Mouse (Mus musculus): ENCODE measurements at regions not wholly inside any gene's neighbourhood (a gene's known extent, or its start where the extent isn't known, plus 50 kb on each side); places are given as distances from the start of the nearest gene placed in this dataset.
"Not testable (repeated sequence)": the region's sequence is repeated elsewhere in the genome, so short reads cannot be mapped to it uniquely, and the experiment has no call there.

DNA sequence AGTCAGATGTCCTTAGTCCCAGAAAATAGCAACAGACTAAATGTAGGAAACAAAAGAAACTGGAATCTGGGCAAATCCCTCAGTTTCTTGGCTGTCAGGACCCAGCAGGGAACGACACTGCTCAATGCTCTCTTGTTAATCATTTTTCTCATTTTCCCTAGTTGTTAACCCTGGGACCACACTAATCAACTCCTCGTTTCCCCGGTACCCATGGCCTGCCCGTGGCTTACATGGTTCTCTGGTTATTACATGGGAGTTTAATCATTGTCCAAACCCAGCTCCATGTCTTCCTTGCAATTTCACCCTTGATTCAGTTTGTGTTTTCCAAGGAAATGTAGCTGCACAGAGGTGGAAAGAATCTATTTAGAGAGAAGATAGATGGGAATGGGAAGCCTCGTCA is 580.1 kb upstream of the Klhl29 start:
- peak; percentile 55 for DNase-seq

DNA sequence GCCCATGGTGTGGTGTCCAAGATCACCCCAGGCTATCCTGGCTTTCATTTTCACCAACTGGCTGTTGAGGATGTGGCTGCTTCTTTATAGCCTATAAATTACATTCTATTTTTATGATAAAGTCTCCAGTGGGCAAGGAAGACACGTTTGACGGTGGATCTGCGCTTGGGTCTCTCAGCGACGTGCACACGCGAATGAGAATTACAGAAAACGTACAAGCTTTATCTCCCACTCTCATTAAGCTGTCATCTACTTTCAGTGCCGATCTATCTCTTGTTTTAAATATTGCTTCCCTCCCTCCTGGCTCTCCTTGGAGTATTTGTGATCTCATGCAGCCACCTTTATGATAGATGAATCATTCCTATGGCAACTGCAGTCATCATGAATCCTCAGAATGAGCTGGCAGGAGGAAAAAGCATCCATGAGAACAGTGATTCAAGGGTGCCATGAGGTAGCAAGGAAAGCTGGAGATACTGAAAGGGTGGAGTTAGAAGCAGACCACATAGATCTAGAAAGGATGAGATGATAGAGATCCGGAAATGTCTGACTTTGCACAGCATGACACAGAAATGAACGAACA is 568.0 kb upstream of the Klhl29 start:
- no peak for DNase-seq

DNA sequence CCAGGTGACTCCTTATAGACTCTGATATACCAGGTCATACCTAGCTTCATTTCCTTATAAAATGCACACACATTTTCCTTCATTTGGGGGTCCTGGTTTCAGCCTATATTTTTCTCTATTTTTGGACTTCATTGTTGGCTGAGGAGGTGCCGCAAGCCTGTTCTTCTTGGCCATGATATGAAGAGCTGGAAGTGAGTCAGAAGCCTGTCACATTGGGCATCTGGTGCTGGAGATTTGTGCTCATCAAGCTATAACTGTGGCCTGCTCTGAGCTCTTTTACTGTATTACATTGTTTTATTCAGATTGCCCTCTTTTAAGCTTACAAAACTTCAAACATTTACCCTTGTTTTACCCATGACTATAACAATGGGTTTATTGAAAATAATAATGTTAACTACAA is 545.8 kb upstream of the Klhl29 start:
- no peak for DNase-seq

DNA sequence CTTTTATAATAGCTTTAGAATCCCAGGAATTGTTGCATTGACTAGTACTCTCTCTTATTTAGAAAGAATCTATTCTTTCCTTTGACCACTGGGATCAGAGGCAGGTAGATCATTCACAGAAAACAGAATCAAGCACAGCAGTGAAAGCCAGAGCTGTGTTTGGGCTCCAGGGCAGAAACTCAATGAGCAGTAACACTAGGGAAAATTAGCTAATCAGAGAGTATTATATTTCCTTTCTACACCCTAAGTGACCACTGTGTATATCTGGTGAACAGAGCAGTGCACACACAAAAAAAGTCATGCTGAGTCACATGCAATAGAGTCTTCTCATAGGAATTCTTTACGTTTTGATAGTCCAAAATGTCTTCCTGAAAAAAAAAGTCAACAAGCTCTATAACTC is 542.5 kb upstream of the Klhl29 start:
- peak; percentile 7 for DNase-seq

DNA sequence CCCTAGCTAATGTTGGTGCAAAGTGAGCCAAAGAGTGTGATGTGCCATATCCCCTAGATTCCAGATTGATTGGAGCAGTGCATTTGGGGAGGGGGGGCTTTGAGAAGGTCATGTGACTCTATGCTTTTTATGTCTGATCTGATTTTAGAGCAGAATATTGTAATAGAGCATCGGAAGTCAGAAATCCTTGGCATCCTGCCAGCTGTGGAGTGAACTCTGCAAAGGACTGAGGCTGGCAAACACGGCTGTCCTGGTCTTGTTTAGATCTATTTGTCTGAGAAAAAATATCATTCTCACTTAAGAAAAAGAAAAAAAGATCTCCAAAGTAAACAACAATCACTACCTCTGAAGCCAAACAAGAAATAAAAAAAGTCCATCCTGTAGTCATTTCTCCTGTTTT is 530.8 kb upstream of the Klhl29 start:
- no peak for DNase-seq

DNA sequence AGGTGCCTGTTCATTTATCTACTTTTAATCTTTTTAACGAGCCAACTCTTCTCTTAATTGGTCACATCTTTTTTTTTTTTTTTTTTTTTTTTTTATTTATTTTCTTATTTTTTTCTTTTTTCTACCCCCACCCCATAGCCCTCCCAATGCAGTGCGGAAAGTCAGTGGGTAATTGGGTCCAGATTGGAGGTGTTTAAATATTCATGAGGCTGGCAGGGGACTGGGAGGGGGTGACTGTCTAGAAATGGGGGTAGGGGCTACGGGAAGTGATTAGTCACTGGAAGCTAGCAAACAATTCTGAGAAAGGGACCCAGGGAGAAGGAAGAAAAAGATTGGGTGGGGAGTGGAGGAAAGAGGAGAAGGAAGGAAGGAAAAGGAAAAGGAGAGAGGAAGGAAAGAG is 516.3 kb upstream of the Klhl29 start:
- DNase-seq: not testable (repeated sequence)

DNA sequence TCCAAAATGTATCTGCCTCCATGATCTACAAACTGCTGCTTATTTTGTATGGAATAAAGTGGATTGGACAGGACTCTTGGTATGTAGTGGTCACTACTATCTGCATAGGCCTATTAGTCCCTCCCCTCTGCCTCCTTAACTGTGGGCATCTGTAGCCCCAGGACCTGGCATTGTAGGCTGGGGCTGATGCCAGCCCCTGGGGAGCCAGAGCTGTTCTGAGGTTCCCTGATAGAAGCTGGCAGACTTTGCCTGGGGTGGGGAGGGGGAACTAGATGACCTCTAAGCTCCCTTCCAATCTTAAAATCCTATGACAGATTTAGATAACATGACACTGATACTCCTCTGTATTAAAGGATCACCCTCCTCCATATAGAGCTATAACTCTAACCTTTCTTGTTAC is 491.2 kb upstream of the Klhl29 start:
- no peak for DNase-seq

DNA sequence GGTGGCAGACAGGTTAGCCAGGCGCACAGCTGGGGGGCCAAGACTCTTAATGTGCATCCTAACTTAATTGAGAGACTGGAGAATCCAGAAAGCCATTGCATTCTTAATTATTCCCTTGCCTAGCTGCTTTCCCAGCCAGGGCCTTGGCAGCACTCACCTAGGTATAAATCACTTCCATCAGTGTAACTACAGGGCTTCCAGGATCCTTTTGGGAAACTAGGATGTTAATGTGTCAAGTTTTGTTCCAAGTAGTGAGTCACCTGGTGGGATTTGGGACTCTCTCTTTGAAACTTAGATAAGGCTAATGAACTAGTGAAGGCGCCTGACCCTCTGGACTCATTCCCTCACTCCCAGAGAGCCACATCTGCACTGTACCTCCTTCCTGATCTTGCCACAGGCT is 484.3 kb upstream of the Klhl29 start:
- no peak for DNase-seq

DNA sequence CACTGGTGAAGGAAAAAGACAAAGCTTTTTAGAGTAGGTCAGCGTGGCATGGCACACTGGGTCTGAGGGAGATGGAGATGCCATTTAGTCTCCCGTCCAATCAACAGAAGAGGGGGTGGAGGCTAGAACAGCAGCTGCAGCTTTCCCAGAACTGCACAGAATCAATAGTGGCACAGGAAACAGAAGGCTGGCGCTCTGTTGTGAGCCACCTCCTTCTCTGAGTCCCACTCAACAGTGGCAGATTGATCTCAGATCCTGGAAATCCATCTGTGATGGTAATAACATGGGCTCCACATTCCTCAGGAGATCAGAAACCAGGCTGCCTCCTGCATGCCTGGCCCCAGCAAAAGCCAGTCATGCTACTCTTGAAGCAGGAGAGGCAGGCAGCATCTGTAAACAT is 480.9 kb upstream of the Klhl29 start:
- DNase-seq: no peak

DNA sequence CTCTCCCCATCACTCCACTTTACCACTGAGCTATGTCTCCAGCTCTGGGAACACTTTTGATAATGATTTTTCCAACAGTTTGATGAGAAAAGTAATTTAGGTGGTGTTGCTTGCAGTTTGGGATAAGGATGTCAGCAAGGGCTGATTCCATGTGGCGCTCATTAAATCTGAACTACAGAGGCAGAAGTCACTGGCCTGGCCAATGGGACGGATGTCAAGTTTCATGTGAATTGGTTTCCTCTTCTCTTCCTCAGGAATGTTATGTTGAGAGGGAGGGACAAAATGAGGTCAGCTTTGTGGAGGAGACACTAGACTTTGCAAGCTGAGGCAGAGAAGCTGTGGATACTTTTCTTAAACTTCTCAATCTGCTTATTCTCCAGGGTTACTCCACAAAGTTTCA is 434.9 kb upstream of the Klhl29 start:
- DNase-seq: peak; percentile 16

DNA sequence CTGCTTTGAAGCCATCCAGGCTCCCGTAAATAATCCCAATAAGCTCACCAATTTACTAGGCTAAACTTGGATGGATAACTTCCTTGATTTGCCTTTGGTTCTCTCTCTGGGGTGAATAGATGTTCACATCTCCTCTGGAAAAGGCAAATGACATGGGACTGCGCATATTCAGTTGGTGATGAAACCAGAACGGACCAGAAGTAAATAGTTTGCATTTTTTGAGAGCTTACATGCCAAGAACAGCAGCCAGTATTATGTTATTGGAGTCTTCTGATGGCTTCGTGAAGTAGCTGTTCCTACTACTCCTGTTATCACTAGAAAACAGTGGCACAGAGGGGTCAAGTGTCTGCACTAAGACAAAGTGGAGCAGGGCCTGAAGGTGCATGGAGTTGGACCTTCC is 434.5 kb upstream of the Klhl29 start:
- peak; percentile 3 for DNase-seq

DNA sequence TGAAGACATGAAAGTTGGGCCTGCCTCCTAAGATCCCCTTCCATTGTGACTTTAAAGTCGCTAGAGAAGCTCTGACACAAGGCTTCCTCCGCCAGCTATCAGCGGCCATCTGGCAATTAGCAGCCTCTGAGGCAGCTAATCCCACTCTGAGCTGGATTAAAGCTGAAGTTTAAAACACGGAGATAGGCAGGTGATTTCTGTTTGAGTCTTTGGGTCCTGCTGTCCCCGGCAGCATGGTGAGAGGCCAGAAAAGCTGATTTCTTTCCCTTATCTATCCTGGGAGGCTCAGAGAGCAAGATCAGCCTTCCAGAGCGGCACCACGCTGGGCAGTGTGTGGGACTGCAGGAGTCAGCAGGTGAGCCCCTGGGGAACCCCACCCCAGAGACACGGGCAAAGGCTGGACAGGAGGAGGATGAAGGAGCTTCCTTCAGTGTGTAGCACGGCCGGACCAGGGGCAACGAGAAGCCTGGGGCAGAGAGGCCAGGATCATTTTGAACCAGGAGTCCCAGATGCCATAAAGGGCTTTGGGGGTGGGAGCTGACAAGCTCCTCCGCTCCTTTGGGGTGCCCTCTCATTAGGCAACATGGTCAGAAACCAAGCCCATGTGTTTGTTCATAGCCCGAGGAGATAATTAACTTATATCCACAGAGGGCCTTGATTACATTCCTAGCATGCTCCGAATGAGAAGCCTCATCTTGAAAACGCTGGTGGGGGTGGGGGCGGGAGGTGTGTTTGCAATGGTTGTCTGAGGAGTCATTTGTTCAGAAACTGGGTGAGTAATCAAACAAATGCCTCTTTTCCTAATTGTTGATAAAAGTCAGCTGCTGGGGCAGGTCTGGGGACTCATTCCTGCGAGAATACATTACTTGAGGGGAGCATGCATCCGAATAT is 432.8 kb upstream of the Klhl29 start:
- no peak for DNase-seq

DNA sequence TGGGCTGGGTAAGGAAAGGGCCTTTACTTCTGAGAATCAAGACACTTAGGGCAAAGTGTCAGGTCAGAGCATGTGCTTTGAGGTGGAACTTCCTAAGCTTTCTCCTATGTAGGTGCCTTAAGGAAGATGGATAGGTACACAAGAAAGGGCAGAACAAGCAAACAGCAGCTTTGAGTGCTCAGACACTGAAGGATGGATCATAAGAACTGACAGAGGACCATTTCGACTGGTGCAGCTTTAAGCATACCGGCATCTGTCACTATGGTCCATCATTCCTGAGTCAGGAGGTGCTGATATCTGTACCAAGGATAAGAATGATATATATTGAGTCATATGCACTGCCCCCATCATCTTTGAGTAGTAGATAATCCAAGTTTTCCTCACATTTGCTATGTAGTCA is 430.2 kb upstream of the Klhl29 start:
- DNase-seq: no peak

DNA sequence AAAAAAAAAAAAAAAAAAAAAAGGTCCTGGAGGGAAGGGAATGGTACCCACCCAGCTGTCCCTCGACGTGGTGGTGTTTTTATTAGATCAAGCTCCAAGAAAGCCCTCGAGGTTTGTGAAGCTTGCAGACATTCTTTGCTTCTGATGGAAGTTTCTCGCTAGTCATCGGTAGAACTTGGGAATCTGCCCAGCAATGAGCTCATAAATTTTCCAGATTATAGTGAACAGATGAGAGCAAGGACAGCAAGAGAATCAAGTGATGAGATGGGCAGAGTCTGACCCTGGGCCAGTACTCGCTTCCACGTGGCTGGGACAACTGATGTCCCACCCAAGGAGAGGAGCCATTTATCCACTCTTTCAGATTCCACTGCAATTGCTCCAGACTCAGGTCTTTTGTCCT is 417.6 kb upstream of the Klhl29 start:
- peak; percentile 14 for DNase-seq

DNA sequence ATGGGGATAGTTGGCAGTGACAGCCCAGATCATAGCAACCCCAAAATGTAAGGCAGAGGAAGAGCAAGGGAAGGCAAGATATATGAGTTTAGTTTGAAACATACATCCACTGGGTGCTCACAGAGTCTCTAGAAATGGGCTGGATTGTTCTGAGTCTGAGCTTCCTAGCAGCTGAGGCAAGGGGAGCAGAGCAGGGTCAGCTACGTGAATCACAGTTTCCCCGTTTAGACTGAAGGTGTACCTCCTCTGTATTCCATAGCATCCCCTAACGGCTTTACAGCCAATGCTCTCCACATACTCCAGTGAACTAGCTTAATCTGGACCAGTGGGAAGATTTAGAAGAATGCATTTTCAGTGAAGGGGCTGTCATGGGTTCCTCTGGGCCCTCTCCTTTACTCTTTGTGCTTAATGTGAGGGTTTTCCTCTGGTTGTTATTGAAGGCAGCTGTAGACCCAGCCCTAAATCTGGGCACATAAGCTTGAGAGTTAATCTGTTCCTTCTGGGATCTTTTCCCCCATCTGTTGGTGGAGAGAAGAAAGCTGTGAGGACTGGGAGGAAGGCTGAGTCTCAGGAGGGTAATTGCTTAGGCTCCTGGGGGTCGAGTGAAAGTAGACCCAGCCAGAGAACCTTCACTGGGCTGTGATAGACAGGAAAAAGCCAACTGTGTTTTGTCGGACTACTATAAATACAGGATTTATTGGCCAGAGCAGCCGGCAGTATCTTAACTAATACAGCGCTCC is 411.8 kb upstream of the Klhl29 start:
- DNase-seq: no peak

DNA sequence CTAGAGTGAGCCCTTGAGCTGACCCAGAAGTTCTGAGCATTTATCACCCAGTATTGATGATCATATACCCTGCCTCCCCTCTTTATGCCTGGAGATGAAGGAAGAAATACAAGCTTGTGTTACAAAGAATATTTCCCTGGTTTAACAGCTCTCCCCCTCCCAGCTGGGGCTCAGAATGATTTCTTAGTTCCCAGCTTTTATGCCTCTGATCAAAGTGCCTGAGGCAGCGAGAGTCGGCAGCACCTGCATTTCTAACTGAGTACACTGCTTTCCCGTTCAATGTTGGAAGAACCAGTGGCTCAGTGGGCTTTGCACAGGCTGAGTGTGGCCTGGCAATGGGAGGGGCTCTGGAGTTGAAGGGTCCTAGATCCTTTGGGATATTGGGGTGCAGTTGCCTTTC is 405.8 kb upstream of the Klhl29 start:
- DNase-seq: no peak

DNA sequence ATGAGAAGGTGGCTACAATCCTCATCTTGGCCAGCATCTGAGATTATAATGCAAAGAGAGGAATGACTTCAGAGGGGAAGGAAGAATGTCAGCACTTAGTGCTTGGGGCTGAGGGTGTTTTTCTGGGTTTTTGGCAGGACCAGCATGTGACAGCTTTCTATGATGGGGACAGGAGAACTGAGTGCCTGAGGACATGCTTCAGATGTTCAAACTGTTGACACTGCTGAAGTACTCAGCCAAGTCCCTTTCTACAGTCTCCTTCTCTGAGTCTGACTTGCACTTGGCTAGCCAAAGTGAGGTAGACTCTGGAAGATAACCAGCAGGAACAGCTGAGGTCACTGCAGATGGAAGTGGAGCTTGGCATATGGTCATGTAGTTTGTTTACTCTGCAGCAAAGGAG is 402.1 kb upstream of the Klhl29 start:
- no peak for DNase-seq

DNA sequence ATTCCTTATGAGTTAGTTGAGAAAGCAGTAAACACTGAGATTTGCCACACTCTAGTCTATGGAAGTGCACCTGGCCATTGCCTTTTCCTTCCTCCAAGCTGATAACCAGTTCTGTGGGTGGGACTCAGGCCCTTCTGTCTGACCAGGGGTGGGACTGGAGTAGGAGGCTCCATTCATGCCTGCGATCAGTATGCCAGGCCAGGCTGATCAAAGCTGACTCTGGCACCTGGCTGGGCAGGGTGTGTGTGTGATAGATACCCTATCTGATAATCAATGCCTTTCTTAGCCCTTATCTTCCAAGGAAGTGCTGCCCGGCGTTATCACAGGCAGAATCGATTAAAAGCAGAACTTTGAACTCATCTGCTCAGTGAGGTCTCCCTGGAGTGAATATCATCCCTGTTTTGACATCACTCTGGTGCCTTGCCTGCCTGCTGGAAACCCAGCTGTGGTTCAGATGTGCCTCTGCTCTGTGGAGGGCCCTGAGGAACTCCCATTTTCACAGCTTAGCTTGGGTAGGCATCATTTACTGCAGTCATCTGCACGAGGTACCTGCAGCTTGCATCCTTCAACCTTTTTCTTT is 396.0 kb upstream of the Klhl29 start:
- DNase-seq: no peak

DNA sequence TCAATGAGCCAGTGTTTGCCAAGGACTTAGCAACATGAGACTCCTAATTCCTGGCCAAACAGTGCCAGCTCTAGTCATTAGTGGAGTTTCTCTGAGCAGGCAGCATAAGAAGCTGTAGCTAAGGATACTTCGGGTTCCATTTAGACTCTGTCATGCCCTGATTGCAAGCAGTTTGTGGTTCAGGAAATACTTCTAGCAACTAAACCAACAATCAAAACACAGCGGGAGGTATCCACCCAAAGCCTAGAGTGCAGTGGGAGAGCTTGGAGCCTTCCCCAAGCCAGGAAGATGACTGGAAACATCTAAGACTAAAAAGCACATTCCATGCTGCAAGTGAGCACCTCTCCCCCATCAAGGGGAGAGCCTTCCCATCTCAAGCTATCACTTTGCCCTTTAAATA is 395.0 kb upstream of the Klhl29 start:
- no peak for DNase-seq

DNA sequence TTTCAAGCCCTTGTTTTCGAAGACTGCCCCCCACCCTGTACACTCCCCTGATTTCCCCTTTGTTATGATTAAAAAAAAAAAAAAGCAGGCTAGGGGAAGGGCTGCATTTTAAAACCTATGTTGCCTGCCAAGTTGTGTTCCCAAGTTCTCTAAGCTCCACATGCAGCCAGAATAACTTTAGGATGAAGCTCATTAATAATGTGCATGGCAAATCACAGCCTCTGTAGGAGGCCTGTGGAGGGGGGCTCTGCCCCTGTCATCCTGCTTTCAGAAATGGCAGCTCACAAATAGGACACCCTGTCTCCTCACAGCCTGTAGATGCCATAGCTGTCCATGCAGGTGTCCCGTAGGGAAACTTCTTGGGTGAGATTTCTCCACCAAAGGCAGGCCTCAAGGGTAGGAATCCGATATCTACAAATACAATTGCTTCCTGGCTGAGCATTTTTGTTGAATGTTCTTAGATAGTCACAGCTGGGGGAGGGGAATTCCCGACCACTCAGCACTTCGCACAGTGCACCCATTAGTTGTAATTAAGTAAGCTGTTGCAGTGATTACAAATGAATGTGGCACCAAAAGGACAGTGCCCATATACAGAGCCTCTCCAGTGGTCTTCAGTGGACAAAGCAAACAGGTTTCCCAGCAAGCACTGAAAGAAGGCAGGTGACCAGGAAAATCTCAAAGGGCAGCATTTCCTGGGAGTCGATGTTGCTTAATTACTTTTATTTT is 389.1 kb upstream of the Klhl29 start:
- DNase-seq: no peak

DNA sequence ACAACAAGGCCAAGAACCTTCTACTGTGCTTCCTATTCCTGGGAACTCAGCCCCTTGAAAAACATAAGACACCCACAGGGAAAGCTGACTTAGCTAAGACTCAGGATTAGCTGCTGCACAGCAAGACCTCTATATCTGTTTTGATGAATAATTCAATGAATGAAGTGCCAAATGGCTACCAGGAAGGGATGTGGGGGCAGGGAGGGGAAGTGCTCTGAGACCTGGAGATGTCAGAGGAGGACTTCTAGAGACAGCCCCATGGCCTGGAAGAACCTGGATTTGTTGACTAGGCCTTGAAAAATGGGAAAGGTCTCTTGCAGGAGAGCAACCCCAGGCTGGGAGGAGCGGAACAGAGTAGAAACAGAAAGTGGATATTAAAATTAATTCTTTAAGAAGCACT is 388.5 kb upstream of the Klhl29 start:
- DNase-seq: no peak

DNA sequence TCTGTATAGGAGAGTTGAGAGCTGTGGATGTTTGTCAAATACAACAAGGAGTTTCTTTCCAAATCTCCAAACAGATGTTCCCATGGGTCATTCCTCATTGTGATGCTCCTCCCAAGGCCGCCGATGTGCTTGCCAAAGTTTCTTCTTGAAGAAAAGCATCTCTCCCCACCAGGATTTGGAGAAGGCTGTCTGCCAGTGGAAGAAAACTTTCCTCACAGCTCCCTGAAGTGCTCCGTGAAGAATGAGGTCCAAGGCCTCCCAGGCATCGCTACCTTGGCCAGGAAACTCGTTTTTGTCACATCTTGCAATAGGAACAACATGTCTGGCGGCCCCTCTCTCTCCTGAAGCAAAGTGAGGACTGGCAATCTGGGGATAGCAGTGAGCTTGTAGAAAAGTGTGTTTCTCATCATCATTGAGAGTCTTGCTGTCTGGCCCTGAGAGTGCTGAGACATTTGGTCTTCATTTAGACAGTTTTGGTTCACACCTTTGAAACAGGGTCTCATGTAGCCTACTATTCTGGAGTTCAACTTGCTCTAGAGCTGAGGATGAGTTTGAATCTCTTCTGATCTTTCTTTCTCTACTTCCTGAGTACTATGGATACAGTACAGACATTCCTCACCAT is 386.9 kb upstream of the Klhl29 start:
- no peak for DNase-seq

DNA sequence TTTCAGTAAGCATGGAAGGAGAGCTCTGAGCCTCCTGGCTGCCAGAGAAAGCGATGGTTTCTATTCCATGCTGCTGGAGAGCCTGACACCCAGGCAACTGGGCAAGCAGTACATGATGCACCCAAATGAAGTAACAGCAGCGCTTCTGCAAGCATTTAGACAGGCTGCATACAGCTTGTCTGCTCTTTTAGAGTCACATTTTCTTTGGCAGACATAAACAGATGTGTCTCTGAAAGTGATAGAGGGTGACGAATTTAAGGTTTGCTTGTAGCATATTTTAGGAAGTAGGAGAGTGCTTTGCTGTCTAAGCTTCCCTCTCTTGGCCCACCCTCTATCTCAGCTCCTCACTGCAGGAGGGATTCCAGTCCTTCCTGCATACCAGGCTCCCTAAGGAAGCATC is 384.0 kb upstream of the Klhl29 start:
- DNase-seq: no peak

Measured in kidney, adult 9 months (tissue).